9 mouse cellular contexts compared by ENCODE assay signal in genomic region chr16:88372034-88372433, GRCm38 (mm10).
DNase-seq lines count a peak whose midpoint lies in the region; ATAC-seq and TF ChIP-seq lines count a peak whose summit lies in the region.
"Had no signal": no experiment of that assay in that cellular context is flagged by ENCODE, and none has a peak within 500 bp of the region (broad histone marks: within the 10 kb centered on the region; RNA-seq: fewer than 3 reads in every experiment).

No protein-coding gene starts in this region.

- no peaks in the 10 kb centered on the region for H3K4me1 ChIP-seq in forebrain, postnatal 0 days (ENCODE audit: insufficient read depth)
- H3K4me1 ChIP-seq in lung, embryonic 14.5 days (ENCODE audit: insufficient read depth): 0 out of 2 replicates have a peak, but pooled peaks cover 3% of the 10 kb centered on the region
- no peaks in the 10 kb centered on the region for H3K4me1 ChIP-seq in stomach, embryonic 14.5 days (ENCODE audit: control insufficient read depth, insufficient read depth, low read length)
- H3K4me1 ChIP-seq: megakaryocyte, embryonic 14.5 days had no signal

- peak; percentile 86 for TF ChIP-seq CTCF in forebrain, postnatal 0 days (IDR thresholded peaks at IDR 0.05; ENCODE audit: low read depth)
- TF ChIP-seq CTCF in lung, embryonic 14.5 days (IDR thresholded peaks at IDR 0.05; ENCODE audit: low read depth): peak; percentile 95

- no peak overlapping the region for H3K4me2 ChIP-seq in forebrain, postnatal 0 days (ENCODE audit: low read depth)
- H3K4me2 ChIP-seq in lung, embryonic 14.5 days: no peak overlapping the region
- H3K4me2 ChIP-seq in stomach, embryonic 14.5 days (replicated peaks; ENCODE audit: low read depth, low read length): no peak overlapping the region

- 38% methylated on average over 7 of the region's 7 CpGs for WGBS in forebrain, postnatal 0 days
- WGBS in lung, embryonic 14.5 days: 34% methylated on average over 7 of the region's 7 CpGs
- 42% methylated on average over 7 of the region's 7 CpGs for WGBS in stomach, embryonic 14.5 days

- no peaks in the 10 kb centered on the region for H3K9me3 ChIP-seq in forebrain, postnatal 0 days (ENCODE audit: low read length)
- H3K9me3 ChIP-seq in lung, embryonic 14.5 days (ENCODE audit: low read depth, low read length): no peaks in the 10 kb centered on the region
- H3K9me3 ChIP-seq in stomach, embryonic 14.5 days (ENCODE audit: control insufficient read depth, low read depth, low read length): no peaks in the 10 kb centered on the region

- peak; percentile 16 for DNase-seq in urinary bladder, postnatal 25 days (ENCODE audit: low spot score)
- no peak for DNase-seq in urinary bladder, postnatal 4 days (ENCODE audit: low spot score in 2 of 2)
- DNase-seq in cerebellum, adult 11 months: peak; percentile 9
- DNase-seq in forebrain, postnatal 0 days: peak; percentile 61
- peak; percentile 56 for DNase-seq in kidney, postnatal 14 days
- DNase-seq in lung, embryonic 14.5 days: peak; percentile 86

- H3K27ac ChIP-seq in forebrain, postnatal 0 days (ENCODE audit: low read depth, low read length): no peak overlapping the region
- H3K27ac ChIP-seq in lung, embryonic 14.5 days (ENCODE audit: low read depth): no peak overlapping the region
- H3K27ac ChIP-seq in stomach, embryonic 14.5 days (ENCODE audit: low read length): no peak overlapping the region

- ATAC-seq in forebrain, postnatal 0 days: peak; percentile 58
- ATAC-seq in lung, embryonic 14.5 days (ENCODE audit: insufficient read depth): peak; percentile 52; the same call in 1 of the 2 replicates
- ATAC-seq in stomach, embryonic 14.5 days (ENCODE audit: insufficient number of reproducible peaks, insufficient read depth, low FRiP score, low read depth): 0 out of 2 replicates have a peak, but pooled peaks have one; percentile 53
- ATAC-seq in monocyte, adult 5-6 weeks (replicated peaks; ENCODE audit: insufficient number of reproducible peaks, low FRiP score, low TSS enrichment, poor library complexity, severe bottlenecking): no peak

- no peaks in the 10 kb centered on the region for H3K27me3 ChIP-seq in forebrain, postnatal 0 days (ENCODE audit: insufficient read depth, low read length)
- H3K27me3 ChIP-seq in lung, embryonic 14.5 days (ENCODE audit: insufficient read depth, low read length): no peaks in the 10 kb centered on the region
- H3K27me3 ChIP-seq in stomach, embryonic 14.5 days (ENCODE audit: control insufficient read depth, insufficient read depth, low read length): no peaks in the 10 kb centered on the region
- H3K27me3 ChIP-seq: megakaryocyte, embryonic 14.5 days had no signal

- H3K9ac ChIP-seq in forebrain, postnatal 0 days: no peak overlapping the region
- H3K9ac ChIP-seq in lung, embryonic 14.5 days: no peak overlapping the region
- H3K9ac ChIP-seq in stomach, embryonic 14.5 days (replicated peaks; ENCODE audit: low read depth, low read length): no peak overlapping the region

- no peaks in the 10 kb centered on the region for H3K36me3 ChIP-seq in forebrain, postnatal 0 days (ENCODE audit: insufficient read depth)
- no peaks in the 10 kb centered on the region for H3K36me3 ChIP-seq in lung, embryonic 14.5 days (ENCODE audit: insufficient read depth)
- no peaks in the 10 kb centered on the region for H3K36me3 ChIP-seq in stomach, embryonic 14.5 days (ENCODE audit: control insufficient read depth, insufficient read depth, low read length)

- H3K4me3 ChIP-seq in forebrain, postnatal 0 days (ENCODE audit: low read depth, low read length): no peak overlapping the region
- no peak overlapping the region for H3K4me3 ChIP-seq in lung, embryonic 14.5 days (ENCODE audit: low read depth, low read length)
- H3K4me3 ChIP-seq in stomach, embryonic 14.5 days (ENCODE audit: low read depth, low read length): no peak overlapping the region
- H3K4me3 ChIP-seq: megakaryocyte, embryonic 14.5 days had no signal

Comparison
In these comparisons a context has a peak if more than half of its experiments do, and no peak if none do; other contexts are left out.
1. DNase-seq: peak in urinary bladder, postnatal 25 days (single experiment), cerebellum, adult 11 months (single experiment), forebrain, postnatal 0 days (single experiment), kidney, postnatal 14 days (single experiment) and lung, embryonic 14.5 days (single experiment); none in urinary bladder, postnatal 4 days (0 of 2).